Mouse (Mus musculus) lung, postnatal 10 days (tissue): ENCODE measurements around the gene Cnnm1.

Experiments
- DNase-seq: peaks from one replicate; pipeline ENCODE4 v3.0.0; 2021

Gene Cnnm1

GRCm38 (mm10) chr19:43513874-43514273, 73.6 kb downstream of the Cnnm1 start:
- DNase-seq, result no peak

DNA sequence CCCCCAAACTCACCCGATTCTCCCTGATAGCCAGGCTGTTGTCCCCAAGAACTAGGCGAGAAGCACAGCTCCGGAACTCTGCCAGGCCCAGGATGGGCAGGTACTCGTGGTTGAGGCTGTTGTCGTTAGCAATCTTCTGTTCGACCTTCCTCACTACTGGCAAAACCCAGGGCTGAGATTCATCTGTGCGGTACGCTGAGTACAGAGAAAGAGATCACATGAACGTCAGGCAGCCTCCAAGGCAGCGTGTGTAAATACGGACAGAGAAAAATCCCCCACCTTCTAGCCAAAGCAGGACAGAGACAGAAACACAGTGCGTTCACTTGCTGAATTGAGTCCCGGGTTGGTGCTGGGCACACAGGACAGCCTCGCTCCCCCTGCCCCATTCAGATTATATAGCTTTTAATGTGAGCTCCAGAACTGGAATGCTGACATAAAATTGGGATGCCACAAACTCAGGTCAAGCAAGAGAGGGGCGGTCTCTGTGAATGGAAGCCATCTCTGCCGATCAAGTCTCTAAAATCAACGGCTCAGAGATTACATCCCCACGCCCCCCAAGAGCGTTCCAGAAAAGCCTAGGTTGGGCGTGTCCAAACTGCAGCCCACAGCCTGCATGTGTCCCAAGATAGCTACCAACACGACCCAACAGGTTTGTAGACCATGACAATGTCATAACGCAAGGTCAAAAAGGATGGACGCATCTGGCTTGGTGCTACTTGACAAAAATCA, 75.6 kb downstream of the Cnnm1 start:
- no peak for DNase-seq

- DNase-seq, result no peak
Measured at GRCm38 (mm10) chr19:43516397-43517035, 76.3 kb downstream of the Cnnm1 start.

- no peak for DNase-seq
Measured at GRCm38 (mm10) chr19:43517320-43517719, 77.1 kb downstream of the Cnnm1 start.

GRCm38 (mm10) chr19:43517808-43518207, 77.6 kb downstream of the Cnnm1 start:
- no peak for DNase-seq

DNA sequence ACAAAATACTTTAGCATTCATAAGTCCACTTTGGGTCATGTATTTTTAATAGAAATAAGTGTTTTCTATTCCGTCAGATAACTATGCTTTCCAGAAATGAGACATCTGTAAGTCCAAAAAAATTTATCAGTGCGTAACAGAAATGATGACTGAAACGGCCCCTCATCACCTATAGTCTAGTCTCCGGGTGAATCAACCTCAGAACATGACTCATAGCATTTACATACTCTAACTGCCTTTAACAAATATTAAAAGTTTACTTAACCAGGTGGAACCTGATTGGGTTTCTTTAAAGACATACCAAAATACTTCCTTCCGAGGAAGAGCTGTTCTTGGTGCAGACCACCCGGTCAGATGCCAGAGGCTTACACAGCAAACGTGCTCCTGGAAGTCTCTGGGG, 78.0 kb downstream of the Cnnm1 start:
- no peak for DNase-seq

DNA sequence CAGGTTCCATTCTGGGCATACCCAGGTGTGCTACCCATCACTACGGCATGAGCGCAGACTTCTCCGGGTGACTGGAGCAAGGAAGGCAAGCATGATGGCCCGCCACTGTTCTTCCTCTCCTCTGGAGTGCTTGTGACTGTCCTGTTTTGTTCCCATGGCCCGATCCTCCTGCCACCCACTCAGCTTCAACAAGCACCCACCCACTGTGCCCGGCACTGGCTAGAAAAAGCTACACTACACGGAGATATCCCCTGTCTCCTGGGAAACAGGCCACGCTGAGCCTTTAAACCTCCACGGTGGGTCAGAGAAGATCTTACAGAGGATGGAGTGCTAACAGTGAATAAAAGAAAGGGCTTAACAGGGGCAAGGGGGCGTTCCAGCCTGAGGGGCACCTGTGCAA, 79.0 kb downstream of the Cnnm1 start:
- no peak for DNase-seq

DNA sequence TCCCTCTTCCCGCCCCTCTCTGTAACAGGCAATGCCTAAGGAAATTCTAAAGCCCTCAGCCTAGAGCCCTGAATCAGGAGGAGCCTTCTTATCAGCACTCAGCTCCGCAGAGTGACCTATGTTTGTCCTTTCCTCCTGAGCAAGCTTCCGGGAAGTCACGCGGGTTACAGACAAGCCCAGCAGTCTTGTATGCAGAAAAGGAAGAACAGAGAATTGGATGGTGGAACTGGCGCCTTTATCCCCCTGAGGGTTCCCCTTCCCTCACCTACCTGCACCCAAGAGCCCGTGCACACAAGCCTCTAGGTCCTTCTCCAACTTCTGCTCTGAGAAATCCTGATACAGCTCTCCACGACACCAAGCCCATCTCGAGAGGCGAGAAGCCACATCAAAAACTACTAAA, 80.2 kb downstream of the Cnnm1 start:
- no peak for DNase-seq

GRCm38 (mm10) chr19:43521362-43521761, 81.1 kb downstream of the Cnnm1 start:
- no peak for DNase-seq

GRCm38 (mm10) chr19:43521996-43522395, 81.8 kb downstream of the Cnnm1 start:
- DNase-seq, result no peak

- peak; percentile 12 for DNase-seq
Measured at GRCm38 (mm10) chr19:43523551-43523950, 83.3 kb downstream of the Cnnm1 start.

DNA sequence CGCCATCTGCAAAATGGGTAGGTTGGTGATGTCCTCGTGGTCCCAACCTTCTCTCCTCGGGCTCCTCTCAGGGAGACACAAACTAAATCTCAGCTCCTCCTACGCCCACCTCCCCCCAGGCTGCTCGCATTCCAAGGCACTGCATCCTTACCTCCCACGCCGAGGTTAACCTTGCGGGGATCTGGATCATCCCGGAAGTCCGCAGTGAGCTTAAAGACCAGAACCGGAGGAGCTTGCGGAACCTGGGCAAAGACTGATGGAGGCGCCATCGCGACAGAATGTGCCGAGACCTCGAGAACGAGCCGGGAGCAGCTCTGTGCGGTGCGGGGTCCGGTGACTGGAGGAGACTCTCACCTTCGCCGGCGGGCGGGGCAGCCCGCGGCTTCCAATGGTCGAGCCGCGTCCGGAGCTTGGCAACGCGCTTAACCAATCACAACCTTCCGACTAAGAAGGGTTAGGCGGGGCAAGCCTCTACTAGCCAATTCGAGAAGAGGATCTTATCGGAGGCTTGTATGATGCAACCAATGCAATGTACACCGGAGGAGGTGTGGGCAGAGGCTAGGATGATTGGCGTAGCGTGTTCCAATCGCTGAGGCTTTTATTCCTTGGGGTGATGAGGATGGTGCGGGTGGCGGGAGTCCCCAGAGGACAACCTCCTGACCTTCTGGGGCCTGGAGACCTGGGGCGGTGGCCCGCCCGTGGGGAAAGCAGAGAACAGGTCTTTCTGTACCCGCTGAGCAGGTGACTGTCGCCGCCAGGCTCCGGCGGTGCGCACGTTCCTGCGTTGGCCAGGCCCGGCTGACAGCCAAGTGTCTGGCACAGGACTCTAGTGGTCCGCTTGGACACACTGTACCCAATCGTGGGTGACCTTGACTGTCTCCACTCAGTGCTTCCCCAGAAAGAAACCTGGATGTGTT, 84.2 kb downstream of the Cnnm1 start, which contains the start of gene Got1:
Gene Got1, minus strand, starts transcription at position 419 of the 917 bp plus-strand sequence.
- DNase-seq, result peak; percentile 96

- DNase-seq, result peak; percentile 44
Measured at GRCm38 (mm10) chr19:43525104-43525482, 84.9 kb downstream of the Cnnm1 start.

DNA sequence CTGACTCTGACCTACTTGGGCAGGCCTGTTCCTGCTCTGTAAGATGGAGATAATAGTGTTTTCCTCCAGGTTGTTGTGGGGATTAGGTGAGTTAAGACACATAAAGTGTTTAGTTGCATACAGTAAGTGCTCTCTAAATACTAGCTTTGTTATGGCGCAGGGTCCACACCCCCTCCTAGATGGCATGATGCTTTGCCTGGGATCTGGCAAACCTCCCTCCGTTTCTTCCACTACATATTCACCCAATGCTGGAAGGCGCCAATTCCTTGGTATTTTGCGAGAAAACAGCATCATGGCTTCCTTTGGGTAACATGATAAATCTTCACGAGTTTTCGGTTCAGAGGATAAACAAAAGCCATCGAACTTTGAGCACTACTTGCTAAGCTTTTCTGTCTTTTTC, 85.3 kb downstream of the Cnnm1 start:
- no peak for DNase-seq

GRCm38 (mm10) chr19:43526025-43526424, 85.8 kb downstream of the Cnnm1 start:
- no peak for DNase-seq

- DNase-seq, result peak; percentile 40
Measured at GRCm38 (mm10) chr19:43527131-43527530, 86.9 kb downstream of the Cnnm1 start.

GRCm38 (mm10) chr19:43528056-43528587, 87.9 kb downstream of the Cnnm1 start:
- no peak for DNase-seq

- DNase-seq, result peak; percentile 86
Measured at GRCm38 (mm10) chr19:43530197-43530770, 90.0 kb downstream of the Cnnm1 start.

GRCm38 (mm10) chr19:43530921-43531320, 90.7 kb downstream of the Cnnm1 start:
- DNase-seq, result no peak

- DNase-seq, result no peak
Measured at GRCm38 (mm10) chr19:43535372-43535771, 95.1 kb downstream of the Cnnm1 start.

GRCm38 (mm10) chr19:43546337-43547117, 106.3 kb downstream of the Cnnm1 start:
- DNase-seq, result no peak
